Mouse (Mus musculus): Measurements from ENCODE around the gene BC052040.

Gene BC052040

DNA sequence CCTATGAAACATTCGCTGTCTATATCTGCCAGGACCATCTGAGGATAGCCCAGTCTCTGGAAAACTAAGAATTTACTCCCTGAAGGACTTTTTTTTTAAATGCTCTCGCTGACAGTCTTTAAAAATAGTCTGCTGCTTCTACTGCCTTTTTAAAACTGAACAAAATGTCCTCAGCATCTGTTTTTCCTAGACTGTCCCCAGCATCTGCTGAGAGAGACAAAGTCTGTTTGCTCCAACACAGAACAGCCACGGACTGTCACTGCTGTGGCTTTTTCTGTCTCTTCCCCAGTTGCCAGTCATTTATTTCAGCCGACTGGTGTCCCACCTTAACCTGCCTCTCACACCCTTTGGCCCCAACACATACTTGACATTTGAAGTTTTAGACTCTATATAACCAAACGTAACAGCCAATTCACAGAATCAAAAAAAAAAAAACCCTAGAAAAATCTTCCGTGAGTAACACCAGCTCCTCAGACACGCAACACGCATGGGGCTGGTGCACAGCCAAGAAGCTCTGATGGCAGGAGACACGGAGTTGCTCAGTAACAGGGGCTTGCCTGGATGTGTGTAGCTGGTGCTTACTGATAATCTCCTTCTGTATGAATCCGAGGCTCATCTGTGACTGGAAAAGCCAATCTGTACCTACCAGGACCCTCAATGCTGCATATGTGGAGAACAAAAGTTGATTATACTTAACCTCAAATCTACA, 188.2 kb downstream of the BC052040 start:
- DNase-seq (ENCODE audit: low read depth), result no peak

DNA sequence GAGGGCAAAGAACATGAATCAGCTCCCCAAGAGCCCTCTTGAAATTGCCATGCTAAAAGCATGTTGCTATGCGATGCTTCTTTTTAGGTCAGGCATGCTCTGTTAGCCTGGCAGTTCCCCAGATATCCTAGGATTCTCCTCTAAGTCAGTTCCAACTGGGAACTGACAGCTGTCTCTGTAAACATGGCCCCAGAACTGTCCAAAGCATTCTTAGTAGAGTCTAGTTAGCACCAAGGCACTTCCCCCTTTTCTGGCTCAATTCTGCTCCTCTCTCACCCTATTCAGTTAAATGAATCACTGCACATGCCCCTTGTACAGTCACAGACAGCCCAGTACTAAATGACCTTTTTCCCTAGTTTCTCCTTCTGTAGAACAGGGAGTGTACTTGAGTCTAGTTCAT, 191.2 kb downstream of the BC052040 start:
- DNase-seq (ENCODE audit: low read depth), result peak; percentile 9

DNA sequence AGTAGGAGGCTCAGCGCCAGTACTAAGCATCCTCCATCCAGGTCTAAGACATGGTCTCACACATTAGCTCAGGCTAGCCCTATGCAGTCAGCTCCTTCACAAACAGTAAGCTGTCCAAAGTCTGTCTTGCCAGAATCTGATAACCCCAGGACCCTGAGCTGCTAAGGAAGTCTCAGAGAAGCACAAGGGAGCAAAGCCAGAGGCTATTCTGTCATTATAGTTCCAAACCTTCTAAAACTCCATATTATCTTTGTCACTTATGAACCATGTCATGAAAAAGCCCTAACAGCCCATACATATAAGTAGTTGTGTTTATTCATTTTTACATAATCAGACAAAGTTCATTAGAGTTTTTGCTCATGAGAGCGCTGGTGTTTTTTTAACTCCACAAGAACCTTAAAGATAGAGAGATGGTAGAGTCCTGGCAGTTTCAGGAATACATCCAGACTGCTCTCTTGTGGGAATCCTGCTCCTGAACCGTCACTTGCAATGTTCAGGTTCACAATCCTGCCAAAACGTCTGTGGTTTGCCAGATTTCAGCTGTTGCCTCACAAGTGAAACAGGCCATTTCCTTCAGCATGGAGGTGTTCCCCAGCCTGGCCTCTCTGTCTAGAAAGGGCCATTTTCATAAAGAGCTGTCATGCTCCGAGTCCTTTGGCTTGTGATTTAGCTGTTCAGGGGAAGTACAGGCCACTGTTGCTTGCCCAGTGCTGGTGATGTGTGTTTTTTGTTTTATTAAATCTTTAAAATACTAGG, 192.8 kb downstream of the BC052040 start:
- peak; percentile 23 for DNase-seq (ENCODE audit: low read depth)

DNA sequence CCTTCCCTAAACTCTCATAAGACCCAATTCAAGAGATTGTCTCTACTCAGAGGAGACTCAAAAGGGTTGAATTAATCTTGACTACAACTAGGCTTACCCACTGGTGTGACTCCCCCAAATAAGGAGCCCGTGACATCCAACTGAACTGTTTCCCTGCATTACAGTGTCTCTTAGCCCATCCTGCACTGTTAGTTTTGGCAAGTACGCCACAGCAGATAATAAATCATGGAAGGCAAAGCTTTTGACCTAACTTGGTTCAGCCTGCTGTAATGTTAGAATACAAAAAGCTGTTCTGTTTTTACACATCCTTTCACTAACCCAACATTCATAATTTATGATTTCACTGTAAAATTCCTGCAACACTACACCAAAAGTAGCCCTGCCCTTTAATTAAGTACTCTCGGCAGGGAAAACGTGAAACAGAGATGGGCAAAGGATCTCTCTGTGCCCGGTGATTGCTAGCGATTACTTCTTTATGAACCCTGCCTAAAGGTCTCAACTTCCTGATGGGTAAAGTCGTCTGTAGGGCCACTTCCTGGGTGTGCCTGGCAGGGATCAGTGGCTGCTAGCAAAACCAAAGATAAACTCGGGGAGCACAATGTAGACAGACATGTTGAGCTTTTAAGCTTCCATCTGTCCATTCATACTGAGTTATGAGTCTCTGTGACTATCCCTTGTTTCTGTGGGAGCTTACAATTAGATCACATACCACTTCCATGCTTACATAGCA, 194.1 kb downstream of the BC052040 start:
- peak; percentile 48 for DNase-seq (ENCODE audit: low read depth)

DNA sequence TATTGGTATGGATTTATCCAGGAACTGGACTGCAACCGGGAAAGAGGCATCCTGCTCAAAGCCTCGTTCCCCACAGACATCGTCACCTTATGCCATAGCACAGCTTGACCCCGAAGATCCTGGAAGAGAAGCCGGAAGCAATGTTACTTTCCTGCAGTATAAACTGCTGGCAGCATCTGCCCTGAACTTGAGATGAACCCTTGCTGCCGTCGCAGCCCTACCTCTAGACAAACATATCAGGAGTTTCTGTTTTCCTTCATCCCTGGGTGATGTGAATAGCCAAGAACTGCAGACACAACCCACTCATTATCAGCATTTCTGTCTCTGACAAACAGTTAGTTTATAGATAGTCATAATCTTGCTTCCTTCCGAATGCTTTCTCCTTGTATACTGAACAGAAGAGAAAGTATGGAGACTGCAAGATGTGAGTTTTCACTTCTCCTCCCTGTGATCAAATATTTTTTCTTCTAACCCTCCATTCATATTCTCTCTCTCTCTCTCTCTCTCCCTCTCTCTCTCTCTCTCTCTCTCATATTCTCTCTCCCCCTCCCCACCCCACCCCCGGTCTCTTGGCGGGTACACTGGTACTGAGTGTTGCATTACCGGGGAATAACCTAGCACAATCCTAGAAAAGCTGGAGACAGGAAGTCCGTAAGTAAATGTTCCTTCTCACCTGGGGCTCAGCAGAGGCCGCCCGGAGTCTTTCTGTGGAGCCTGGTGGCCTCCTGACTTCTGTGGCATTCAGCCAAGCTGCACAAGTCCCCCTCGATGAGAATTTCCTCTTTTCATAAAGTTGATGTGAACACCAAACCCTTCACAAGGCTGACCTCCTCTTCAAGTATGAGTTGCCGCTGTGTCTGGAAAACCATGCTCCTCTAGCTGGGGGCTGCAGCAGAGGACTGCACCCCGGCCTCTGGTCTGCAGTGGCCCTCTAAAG, 195.7 kb downstream of the BC052040 start:
- no peak for DNase-seq (ENCODE audit: low read depth)

DNA sequence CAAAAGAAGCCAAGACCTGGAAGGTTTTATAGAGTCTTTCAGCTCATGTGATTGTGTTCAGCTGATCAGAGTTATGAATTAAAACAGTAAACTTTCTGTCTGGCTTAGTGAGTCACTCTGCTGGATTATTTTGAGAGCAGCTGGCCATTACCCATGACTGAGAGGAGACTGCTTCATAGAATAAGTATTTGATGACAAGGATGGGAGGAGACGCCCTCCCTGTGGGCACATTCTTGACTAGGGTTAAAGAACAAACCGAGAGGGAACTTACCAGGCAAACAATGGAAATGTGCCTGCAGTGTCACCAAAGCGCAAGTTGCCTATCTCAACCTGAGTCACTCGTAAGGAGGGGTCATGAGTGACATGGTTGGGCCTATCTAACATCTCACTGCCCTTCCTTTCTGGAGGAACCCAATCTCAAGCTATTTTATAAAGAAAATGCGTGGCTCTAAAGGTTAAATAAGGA, 199.1 kb downstream of the BC052040 start:
- DNase-seq (ENCODE audit: low read depth), result peak; percentile 84

DNA sequence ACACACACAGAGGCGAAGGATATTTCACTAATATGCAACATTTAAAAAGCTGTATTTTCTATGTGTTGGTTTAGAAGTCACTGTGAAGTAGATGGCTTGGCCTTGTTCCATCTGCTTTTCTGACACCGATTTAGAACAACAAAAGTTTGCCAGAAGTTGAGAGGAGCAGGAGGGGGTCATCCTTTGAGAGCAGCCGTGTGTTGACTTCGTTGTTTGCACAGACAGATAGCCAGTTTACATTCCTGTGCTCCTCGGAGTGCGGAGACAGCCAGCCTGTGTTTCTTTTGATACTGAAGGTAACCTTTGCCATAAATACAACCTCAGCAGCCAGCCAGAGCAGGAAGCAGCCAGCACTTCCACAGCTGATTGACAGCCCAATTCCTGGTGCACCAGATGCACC, 204.2 kb downstream of the BC052040 start:
- DNase-seq (ENCODE audit: low read depth), result no peak

DNA sequence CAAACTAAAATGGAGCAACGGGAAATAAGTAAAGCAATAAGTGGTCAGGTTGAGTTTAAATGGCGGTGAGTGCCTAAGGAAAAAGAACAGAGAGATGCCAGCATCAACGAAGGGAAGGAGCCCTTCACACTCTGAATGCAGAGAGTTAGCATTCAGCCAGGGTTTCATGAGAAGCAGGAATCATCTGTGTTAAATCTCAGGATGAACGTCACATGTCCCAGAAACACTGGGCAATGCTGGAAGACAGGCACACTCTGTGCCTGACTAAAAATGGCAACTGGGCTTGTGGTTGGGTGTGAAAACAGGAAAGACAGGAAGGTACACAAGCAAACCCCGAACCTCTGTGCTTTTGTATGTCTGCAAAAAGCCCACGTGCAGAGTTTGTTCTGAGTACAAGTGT, 217.3 kb downstream of the BC052040 start:
- no peak for DNase-seq (ENCODE audit: low read depth)

DNA sequence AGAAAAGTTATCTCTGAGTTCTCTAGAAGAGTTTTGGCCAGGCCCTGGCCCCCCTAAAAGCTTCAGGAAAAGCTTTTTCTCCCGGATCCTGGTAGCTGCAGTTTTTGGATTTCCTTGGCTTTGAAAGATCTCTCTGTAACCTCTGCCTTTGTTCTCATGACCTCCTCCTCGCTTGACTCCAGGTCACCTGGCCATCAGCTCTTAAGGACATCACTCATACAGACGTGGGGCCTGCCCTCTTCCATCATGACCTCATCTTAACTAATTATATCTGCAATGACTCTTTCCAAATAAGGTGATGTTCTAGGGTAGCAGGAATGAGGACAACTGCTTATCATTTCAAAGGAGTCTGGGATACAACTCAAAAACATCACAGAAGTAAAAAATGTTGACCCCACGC, 226.9 kb downstream of the BC052040 start:
- no peak for DNase-seq (ENCODE audit: low read depth)

DNA sequence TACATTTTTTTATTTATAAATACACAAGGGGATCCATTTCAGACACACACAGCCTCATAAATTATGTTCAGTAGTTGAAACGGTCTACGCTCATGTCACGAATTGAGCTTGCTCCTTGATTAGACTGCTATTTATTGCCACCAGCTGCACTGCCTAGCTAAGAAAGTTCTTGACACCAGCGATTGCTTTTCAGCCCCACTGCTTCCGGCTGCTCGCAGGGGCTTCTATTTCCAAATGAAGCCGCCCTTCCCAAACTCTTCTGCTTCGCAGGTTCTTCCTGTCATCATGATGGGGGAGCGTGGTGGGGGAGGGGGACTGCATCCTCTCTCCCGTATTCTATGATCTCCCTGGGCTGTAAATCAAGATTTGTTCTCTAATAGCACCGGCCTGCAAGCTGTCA, 231.8 kb downstream of the BC052040 start:
- no peak for DNase-seq (ENCODE audit: low read depth)

DNA sequence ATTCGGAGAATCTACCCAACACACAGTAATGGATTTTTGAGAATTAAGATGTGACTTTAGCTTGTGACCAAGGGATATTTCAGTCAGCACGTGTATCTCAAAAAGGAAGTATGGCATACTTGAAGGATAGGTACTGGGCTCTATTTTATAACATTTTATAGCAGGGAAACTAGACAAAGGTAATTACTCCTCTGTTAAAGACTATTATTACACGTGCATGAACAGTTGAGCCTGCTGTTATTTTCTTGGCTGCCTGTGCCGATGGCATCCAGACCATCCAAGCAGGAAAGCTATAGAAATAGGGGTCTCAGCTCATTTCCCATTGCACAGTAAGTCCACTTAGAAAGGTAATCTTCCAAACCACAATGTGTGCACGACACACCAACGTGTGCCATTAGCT, 232.2 kb downstream of the BC052040 start:
- no peak for DNase-seq (ENCODE audit: low read depth)

DNA sequence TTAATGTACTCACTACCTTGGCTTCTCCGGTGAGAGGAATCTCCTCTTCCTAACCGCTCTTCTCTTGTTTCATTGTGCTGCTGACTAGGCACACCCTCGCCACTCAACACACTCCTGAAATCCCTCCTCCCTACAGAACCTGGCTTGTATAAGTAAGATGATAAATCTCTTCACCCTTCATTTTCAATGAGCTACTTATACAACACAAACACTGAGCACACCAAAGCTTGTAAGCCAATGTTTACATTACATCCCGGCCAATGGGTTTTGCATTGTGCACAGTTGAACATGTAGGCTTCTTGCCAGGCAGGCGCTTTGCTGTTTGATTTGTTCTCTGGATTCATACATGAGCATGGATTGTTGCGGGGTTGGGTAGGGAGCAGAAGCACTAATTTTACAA, 236.4 kb downstream of the BC052040 start:
- no peak for DNase-seq (ENCODE audit: low read depth)

DNA sequence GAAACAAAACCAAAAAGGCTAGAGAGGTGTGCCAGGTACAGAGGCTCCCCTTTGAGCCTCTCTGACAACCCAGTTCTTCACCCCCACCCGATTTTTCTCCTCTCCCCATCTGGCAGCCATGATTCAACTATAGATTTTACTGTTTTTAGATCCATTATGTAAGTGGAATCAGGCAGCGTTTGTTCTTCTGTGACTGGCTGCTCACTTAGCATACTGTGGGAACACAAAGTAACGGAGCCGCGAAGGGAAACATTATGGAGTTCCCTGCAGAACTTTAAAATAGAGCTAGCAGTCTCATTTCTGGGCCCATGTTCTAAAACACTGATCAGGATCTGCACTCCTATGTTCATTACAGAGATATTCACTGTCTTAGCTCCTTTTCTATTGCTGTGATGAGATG, 240.8 kb downstream of the BC052040 start:
- no peak for DNase-seq (ENCODE audit: low read depth)
